Mouse (Mus musculus) hindbrain, postnatal 0 days (tissue): ENCODE results near the gene Adgrf2. TPM values are rescaled to one million over a fixed set of nuclear protein-coding genes. Genes with fewer than 3 reads are reported as not detected.

Experiments
- ATAC-seq: fragments of 200-750 bp; cut with Nextera tagmentation; 2 replicates; pipeline ENCODE4 v1.8.0; 2017; ENCODE audit warnings: mild to moderate bottlenecking, moderate TSS enrichment, moderate library complexity
- DNase-seq: peaks from one replicate; pipeline ENCODE4 v3.0.0-alpha.2; 2015; ENCODE audit warnings: low spot score
- H3K27ac ChIP-seq: fragments of 300-500 bp; sonication (generic); 2 replicates; pipeline ENCODE4 v1.5.1; 2014; ENCODE audit warnings: mild to moderate bottlenecking
- H3K27me3 ChIP-seq: fragments of 300-500 bp; sonication (generic); 2 replicates; pipeline ENCODE4 v1.6.1; 2014; ENCODE audit warnings: low read length, mixed read lengths; ENCODE audit not compliant: insufficient read depth
- H3K36me3 ChIP-seq: fragments of 300-500 bp; sonication (generic); 2 replicates; pipeline ENCODE4 v1.6.1; 2014; ENCODE audit warnings: low read length, mixed read lengths; ENCODE audit not compliant: insufficient read depth
- H3K4me1 ChIP-seq: fragments of 300-500 bp; sonication (generic); 2 replicates; pipeline ENCODE4 v1.6.1; 2014; ENCODE audit warnings: antibody characterized with exemption, low read length, mixed read lengths; ENCODE audit not compliant: insufficient read depth
- H3K4me2 ChIP-seq: fragments of 300-500 bp; sonication (generic); 2 replicates; pipeline ENCODE4 v1.6.1; 2014; ENCODE audit warnings: low read depth, mild to moderate bottlenecking, low read length, moderate library complexity, mixed read lengths
- H3K4me3 ChIP-seq: fragments of 300-500 bp; sonication (generic); 2 replicates; pipeline ENCODE4 v1.5.1; 2014; ENCODE audit warnings: low read length
- H3K9ac ChIP-seq: fragments of 300-500 bp; sonication (generic); replicated peaks from 2 replicates; pipeline ENCODE4 v1.6.1; 2014; ENCODE audit warnings: mild to moderate bottlenecking, low read length, moderate library complexity, mixed read lengths
- H3K9me3 ChIP-seq: fragments of 300-500 bp; sonication (generic); 2 replicates; pipeline ENCODE4 v1.6.1; 2016; ENCODE audit warnings: low read length, mixed read lengths
- CTCF ChIP-seq: IDR thresholded peaks from 2 replicates; pipeline ENCODE4 v1.5.1; 2016; ENCODE audit warnings: antibody characterized with exemption, control low read depth, low read depth
- WGBS: fragments of 180-500 bp; shearing (Covaris S2); extraction: QIAGEN DNeasy Blood & Tissue Kit; methylation state at CpG from one replicate; pipeline ENCODE4 v1.1.7; 2014; 5-methylcytosine and 5-hydroxymethylcytosine counted together
- polyA plus RNA-seq: library from polyadenylated mRNA; unstranded; fragments of >200 nt; fragmentation: Nextera tagmentation; extraction: Ambion mirVana; gene quantifications from 2 replicates; pipeline ENCODE4 v1.2.1, GENCODE M21; 2015
- total RNA-seq: library from RNA; depleted of rRNA; stranded (reverse); fragments of >200 nt; gene quantifications from 2 replicates; pipeline ENCODE4 v1.2.3, GENCODE M21; 2014; rRNA removed

Adgrf2 gene
- total and polyA plus RNA-seq, 2 experiments from 2014 or later, result 0.05 to 0.21 TPM

GRCm38 (mm10) chr17:42702198-42702597 lies 39.8 kb downstream of the Adgrf2 start:
- ATAC-seq, result no peak
- Histone ChIP-seq H3K27ac (no peak overlapping the region), H3K4me2 (no peak overlapping the region), H3K4me1 (no peaks in the 10 kb centered on the region), H3K27me3 (no peaks in the 10 kb centered on the region), H3K9me3 (no peaks in the 10 kb centered on the region), H3K9ac (no peak overlapping the region), H3K4me3 (no peak overlapping the region), H3K36me3 (no peaks in the 10 kb centered on the region)
- TF ChIP-seq CTCF, result no peak
- 94% methylated on average over 9 of the region's 9 CpGs for WGBS
- DNase-seq, result no peak

DNA sequence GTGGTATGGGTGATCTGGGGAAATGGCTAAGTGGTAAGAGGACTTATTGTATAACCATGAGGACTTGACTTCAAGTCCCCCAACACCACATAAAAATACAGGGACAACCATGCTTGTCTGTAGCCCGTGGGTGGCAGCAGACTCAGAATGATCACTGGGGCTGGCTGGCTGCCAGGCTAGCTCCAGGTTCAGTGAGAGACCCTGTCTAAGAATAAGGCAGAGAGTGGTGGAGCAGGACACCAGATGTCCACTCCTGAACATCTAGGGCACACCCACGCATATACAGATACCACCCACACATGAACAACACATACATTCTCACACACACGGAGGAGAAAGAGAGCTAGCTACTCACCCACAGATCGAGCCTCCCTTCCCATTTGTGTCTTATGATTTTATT lies 47.2 kb downstream of the Adgrf2 start:
- no peak for DNase-seq
- Histone ChIP-seq H3K27ac (no peak overlapping the region), H3K4me2 (no peak overlapping the region), H3K4me1 (no peaks in the 10 kb centered on the region), H3K27me3 (no peaks in the 10 kb centered on the region), H3K36me3 (no peaks in the 10 kb centered on the region), H3K9ac (no peak overlapping the region), H3K4me3 (no peak overlapping the region), H3K9me3 (no peaks in the 10 kb centered on the region)
- ATAC-seq, result no peak
- TF ChIP-seq CTCF, result no peak
- 90% methylated on average over 4 of the region's 4 CpGs for WGBS

GRCm38 (mm10) chr17:42692136-42692535 lies 49.8 kb downstream of the Adgrf2 start, which contains the start of gene Adgrf4:
Gene Adgrf4, minus strand, starts transcription at chr17:42692284.
- TF ChIP-seq CTCF, result no peak
- WGBS, result 93% methylated on average over 10 of the region's 10 CpGs
- H3K4me2 ChIP-seq, result no peak within 1 kb of the TSS
- no peaks in the 10 kb centered on the region for H3K36me3 ChIP-seq
- no peak within 1 kb of the TSS for H3K9ac ChIP-seq
- no peaks in the 10 kb centered on the region for H3K27me3 ChIP-seq
- no peak within 1 kb of the TSS for H3K27ac ChIP-seq
- DNase-seq, result no peak
- no peak within 1 kb of the TSS for H3K4me3 ChIP-seq
- H3K9me3 ChIP-seq, result no peaks in the 10 kb centered on the region
- H3K4me1 ChIP-seq, result no peaks in the 10 kb centered on the region
- no peak for ATAC-seq

GRCm38 (mm10) chr17:42690531-42690930 lies 51.4 kb downstream of the Adgrf2 start:
- ATAC-seq, result no peak
- no peak overlapping the region for H3K9ac ChIP-seq
- no peak overlapping the region for H3K27ac ChIP-seq
- TF ChIP-seq CTCF, result no peak
- 89% methylated on average over 8 of the region's 8 CpGs for WGBS
- H3K4me1 ChIP-seq, result no peaks in the 10 kb centered on the region
- H3K27me3 ChIP-seq, result no peaks in the 10 kb centered on the region
- no peak overlapping the region for H3K4me3 ChIP-seq
- H3K36me3 ChIP-seq, result no peaks in the 10 kb centered on the region
- H3K4me2 ChIP-seq, result no peak overlapping the region
- no peaks in the 10 kb centered on the region for H3K9me3 ChIP-seq
- DNase-seq, result no peak

Other genes with a start within 250 kb of the Adgrf2 start
- 0.11 TPM in 1 of 2 replicates, not detected in the other for gene Opn5, start 130.8 kb downstream of the Adgrf2 start, total RNA-seq
- gene Opn5, start 130.8 kb downstream of the Adgrf2 start, polyA plus RNA-seq, result 0.11 TPM in 1 of 2 replicates, not detected in the other
- gene Adgrf4, start 49.9 kb downstream of the Adgrf2 start, total RNA-seq, result 0.40 and 0.78 TPM in 2 replicates
- 0.05 and 0.21 TPM in 2 replicates for gene Adgrf4, start 49.9 kb downstream of the Adgrf2 start, polyA plus RNA-seq
- 10.8 and 12.3 TPM in 2 replicates for gene Cd2ap, start 134.5 kb upstream of the Adgrf2 start, total RNA-seq
- gene Cd2ap, start 134.5 kb upstream of the Adgrf2 start, polyA plus RNA-seq, result 7.9 and 8.1 TPM in 2 replicates